Mouse (Mus musculus): ENCODE data around the gene Rec114.

The Rec114 gene

DNA sequence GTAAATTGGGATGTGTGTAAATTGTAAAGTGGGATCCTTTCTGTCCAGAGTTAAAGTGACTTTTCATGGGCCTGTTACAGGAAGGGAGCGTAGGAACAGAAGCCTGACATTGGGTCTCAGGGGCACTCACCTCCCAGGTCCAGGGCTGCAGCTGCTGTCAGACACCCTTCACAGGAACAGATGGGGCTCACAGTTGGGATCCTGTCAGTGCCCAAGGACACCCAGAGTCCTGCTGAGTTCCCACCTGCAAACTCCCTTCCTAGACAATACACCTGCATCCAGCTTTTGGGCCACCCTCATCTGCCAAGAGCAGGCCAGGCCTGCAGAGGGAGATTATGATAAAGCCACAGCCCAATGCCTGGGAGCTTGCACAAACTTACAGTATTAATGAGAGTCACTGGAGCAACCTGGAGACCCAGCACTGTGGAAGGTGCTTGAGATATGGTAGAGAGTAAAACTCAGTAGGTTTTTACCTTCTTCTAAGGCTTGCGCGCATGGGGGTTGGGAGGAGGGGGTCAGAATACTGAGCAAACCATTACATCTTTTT is at the start of gene Rec114:
Gene Rec114 (minus strand): TSS at position 263 of the 547 bp plus-strand sequence.
- DNase-seq: no peak

- no peak for DNase-seq
Observed at GRCm38 (mm10) chr9:58789476-58789875, 45.7 kb upstream of the Rec114 start.

DNA sequence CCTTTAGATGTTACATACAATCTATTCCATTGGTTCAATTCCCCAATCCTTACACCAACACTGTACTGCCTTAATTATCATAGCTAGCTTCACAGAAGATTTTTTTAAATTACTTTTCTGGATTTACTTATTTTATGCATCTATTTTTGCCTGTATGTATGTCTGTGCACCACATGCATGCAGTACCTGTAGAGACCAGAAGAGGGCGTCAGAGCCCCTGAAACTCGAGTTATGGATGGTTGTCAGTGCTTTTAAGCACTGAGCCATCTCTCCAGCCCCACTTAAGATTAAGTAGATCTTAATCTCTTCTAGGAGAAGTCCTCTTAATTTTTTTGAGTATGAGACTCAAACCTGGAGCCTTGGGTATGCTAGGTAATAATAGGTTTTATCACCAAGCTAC is 31.6 kb upstream of the Rec114 start:
- no peak for DNase-seq

DNA sequence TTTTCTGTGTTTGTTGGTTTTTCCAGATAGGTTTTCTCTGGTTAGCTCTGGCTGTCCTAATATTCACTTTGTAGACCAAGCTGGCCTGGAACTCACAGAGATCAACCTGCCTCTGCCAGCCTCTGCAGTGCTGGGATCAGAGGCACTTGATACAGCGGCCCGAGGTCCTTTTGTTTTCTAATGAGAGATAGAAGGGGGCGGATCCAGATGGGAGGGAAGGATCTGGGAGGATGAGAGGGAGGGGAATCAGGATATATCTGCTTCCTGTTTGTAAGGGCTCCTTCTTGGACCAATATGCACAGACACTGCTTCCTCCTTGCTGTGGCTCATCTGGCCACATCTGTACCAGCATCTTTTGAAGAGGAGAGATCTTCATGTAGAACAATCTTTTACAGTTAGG is 31.0 kb upstream of the Rec114 start:
- DNase-seq: no peak

- no peak for DNase-seq
Observed at GRCm38 (mm10) chr9:58769943-58770342, 26.2 kb upstream of the Rec114 start.

- peak; percentile 63 for DNase-seq
Observed at GRCm38 (mm10) chr9:58766959-58767955, 23.5 kb upstream of the Rec114 start.

GRCm38 (mm10) chr9:58764354-58764753 is 20.6 kb upstream of the Rec114 start:
- no peak for DNase-seq

- no peak for DNase-seq
Observed at GRCm38 (mm10) chr9:58763114-58763513, 19.4 kb upstream of the Rec114 start.

GRCm38 (mm10) chr9:58762086-58762485 is 18.3 kb upstream of the Rec114 start:
- no peak for DNase-seq

DNA sequence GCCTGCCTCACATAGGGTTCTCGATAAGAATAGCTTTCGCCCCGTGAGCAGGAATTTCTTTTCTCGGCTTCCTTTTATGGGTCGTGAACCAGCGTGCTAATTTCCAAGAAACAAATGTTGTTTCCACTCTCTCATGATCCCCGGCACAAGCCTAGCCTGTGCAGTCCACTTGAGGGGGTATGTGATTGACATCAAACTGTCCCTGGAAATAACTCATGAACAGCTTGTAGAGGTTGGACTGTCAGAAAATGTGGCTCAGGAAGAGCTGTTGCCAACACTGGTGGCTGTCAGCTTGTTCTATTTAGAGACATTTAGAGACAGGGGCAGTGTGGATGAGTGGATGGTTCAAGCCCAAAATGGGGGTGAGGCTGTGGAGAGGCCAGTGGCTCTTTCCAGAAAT is 15.0 kb upstream of the Rec114 start:
- DNase-seq: no peak

GRCm38 (mm10) chr9:58756371-58757132 is 12.8 kb upstream of the Rec114 start:
- no peak for DNase-seq

GRCm38 (mm10) chr9:58753606-58754005 is 9.8 kb upstream of the Rec114 start:
- DNase-seq: no peak

GRCm38 (mm10) chr9:58748142-58748541 is 4.4 kb upstream of the Rec114 start:
- DNase-seq: no peak

GRCm38 (mm10) chr9:58747328-58747755 is 3.6 kb upstream of the Rec114 start:
- DNase-seq: no peak

DNA sequence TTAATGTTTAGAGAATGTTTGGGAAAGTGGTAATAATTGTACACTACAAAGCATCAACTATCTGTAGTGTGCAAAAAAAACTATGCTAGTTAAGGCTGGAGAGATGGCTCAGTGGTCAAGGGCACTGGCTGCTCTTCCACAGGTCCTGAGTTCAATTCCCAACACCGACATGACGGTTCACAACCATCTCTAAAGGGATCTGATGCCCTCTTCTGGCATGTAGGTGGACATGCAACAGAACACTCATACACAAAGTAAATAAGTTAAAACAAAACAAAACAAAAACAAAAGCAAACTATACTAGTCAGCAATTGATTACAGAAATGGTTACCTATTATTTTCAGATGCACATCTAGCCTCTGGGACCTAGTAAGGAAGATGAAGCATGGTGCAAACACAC is 1.1 kb downstream of the Rec114 start:
- DNase-seq: no peak

GRCm38 (mm10) chr9:58741369-58741768 is 2.4 kb downstream of the Rec114 start:
- DNase-seq: no peak

DNA sequence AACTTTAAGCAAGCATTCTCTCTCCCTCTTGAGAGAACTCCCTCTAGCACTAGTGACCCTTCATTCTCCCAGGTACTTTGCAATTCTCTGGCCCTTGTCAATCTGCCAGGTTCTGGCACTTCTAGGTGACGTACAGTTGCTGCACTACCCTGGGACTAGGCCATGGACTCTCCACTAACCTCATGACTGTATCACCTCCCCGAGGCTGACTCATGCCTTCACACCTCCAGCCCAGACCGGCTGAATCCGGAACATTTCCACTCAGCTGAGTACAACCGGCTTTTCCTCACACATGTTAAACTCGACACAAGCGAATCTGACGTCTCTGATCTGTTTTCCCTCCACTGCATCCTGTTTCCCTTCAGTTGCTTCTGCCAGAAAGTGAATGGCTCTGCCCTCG is 4.0 kb downstream of the Rec114 start:
- peak; percentile 75 for DNase-seq

DNA sequence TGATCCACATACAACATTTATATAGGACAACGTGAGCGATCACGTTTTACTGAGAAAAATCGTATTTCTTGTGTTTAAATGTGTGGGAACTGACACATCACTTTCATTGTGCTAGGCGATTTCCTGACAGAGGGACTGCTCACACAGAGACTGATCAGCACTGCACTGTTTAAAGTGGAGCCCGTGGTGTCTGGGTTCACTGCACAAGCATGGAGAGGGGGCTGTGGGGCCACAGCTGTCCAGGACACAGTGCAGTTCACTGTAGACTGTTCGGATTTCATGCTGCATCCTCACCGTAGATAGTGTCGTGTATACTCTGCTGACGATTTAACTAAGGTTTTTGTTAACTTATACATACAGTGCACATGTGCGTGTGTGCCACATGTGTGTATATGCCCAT is 20.6 kb downstream of the Rec114 start:
- no peak for DNase-seq

- no peak for DNase-seq
Observed at GRCm38 (mm10) chr9:58722151-58722550, 21.6 kb downstream of the Rec114 start.

- DNase-seq: peak; percentile 85
Observed at GRCm38 (mm10) chr9:58721021-58721420, 22.7 kb downstream of the Rec114 start.

GRCm38 (mm10) chr9:58720167-58720566 is 23.6 kb downstream of the Rec114 start:
- DNase-seq: no peak

DNA sequence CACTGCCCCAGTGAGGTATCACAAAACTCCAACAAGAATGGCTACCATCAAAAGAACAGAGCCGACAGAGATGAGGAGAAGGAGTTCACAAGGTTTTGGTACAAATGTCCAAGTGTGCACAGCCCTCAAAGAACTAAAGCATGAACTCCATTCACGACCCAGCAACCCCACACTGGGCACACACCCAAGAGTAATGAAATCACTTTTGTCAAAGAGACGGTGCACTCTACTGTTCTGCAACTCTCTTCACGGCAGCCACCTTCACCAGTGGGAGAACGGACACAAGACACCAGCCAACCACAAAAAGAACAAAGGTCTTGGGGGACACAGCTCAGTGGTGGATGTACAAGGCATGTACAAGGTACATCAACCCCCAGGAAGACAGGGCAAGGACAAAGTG is 24.3 kb downstream of the Rec114 start:
- DNase-seq: no peak

GRCm38 (mm10) chr9:58718964-58719363 is 24.8 kb downstream of the Rec114 start:
- DNase-seq: no peak

GRCm38 (mm10) chr9:58716886-58717285 is 26.9 kb downstream of the Rec114 start:
- DNase-seq: no peak

Measured in retina, postnatal 1 day (tissue).